Mouse (Mus musculus): ENCODE measurements around the gene Hscb.
"Not testable (repeated sequence)": the region's sequence is repeated elsewhere in the genome, so short reads cannot be mapped to it uniquely, and the experiment has no call there.

Gene Hscb

GRCm38 (mm10) chr5:110839678-110840365, at the start of gene Hscb, which contains the start of gene Chek2:
Gene Hscb (minus strand): TSS chr5:110839777.
Gene Chek2 (plus strand): TSS chr5:110839979.
- peak; percentile 98 for DNase-seq

DNA sequence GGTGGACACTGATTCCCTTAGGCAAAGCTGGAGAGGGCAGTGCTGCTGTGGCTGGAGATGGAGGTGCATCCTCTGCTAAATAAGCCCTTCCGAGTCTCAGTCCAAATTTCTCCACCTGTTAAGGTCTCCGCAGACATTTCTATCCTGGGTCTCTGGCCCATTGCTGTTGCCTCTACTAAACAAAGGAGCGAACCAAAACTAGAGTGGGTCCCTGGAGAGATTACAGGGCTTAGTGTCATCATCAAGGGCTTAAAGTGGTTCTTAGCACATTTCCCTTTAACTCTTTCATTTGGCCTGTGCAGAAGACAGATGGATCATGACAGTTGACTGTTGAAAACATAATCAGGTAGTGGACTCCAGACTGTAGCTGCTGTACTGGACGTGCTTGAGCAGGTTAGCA, 49.0 kb upstream of the Hscb start:
- DNase-seq, result no peak

- DNase-seq, result peak; percentile 88
Observed at GRCm38 (mm10) chr5:110879584-110880374, 40.2 kb upstream of the Hscb start, which contains the start of gene Ttc28. Gene Ttc28 (plus strand): TSS chr5:110879803.

DNA sequence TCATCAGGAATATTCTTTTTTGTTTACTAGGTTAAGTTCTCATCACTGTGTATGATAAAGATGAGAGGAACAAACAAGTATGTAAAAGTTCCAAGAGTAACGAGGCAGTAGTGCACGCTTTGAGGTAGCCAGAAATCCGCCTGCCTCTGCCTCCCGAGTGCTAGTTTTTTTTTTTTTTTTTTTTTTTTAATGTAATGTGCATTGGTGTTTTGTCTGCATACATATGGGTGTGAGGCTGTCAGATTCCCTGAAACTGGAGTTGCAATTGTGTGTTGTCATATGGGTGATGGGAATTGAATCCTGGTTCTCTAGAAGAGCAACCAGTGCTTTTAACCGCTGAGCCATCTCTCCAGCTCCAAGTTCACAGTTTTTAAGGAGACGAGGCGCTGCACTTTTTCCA, 39.5 kb upstream of the Hscb start:
- no peak for DNase-seq

- DNase-seq, result not testable (repeated sequence)
Observed at GRCm38 (mm10) chr5:110878526-110878925, 38.9 kb upstream of the Hscb start.

DNA sequence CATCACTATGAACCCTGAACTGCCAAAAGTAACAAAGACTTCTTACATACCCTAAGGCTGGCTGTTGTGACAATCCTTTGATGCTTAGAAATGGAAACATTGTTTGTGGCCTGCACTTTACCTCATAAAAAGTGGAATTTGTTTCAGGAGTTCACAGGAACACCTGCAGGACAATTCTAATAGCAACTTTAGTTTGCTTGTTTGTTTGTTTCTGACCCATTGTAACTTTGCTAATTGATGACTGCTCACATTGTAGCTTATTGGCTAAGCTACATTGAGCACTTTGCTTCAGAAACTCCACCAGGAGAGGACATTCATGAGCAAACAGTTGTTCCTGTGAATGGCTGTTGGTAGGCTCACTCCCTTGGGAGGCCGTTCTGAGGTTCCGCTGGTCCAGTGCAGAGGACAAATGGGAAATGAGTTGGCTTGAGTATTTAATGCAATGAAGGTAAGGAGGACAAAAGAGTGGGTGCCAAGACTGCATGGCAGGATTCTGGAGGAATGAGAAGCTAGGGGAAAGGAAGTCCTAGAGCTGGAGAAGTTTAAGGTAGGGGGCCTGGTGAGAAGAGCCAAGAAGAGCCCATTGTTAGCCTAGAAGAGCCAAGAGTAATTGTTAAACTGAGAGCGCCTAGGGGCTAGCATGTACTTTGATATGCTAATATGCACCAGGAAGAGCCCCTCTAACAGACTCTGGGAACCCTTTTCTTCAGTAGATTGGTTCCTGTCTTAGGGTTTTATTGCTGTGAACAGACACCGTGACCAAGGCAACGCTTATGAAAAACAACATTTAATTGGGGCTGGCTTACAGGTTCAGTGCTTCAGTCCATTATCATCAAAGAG, 38.3 kb upstream of the Hscb start:
- no peak for DNase-seq

GRCm38 (mm10) chr5:110875286-110875685, 35.7 kb upstream of the Hscb start:
- no peak for DNase-seq

- DNase-seq, result no peak
Observed at GRCm38 (mm10) chr5:110874711-110875110, 35.1 kb upstream of the Hscb start.

DNA sequence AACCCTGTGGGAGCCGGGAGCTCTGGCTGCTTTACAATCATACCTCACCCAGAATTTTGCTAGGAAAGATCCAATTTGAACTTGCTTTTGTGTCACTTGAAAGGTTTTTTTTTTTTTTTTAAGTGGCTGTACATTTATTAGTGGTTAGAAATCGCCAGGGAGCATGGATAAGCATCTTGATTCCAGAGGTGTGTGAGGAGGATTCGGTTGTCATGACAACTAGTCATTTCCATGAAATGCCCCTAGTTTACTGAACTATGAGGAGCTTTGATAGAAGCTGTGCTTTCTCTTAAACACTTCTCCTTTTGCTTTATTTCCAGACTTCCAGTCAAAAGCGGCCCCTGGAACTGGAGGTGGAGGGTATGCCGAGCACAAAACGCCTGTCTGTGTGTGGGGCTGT, 33.6 kb upstream of the Hscb start:
- DNase-seq, result no peak

DNA sequence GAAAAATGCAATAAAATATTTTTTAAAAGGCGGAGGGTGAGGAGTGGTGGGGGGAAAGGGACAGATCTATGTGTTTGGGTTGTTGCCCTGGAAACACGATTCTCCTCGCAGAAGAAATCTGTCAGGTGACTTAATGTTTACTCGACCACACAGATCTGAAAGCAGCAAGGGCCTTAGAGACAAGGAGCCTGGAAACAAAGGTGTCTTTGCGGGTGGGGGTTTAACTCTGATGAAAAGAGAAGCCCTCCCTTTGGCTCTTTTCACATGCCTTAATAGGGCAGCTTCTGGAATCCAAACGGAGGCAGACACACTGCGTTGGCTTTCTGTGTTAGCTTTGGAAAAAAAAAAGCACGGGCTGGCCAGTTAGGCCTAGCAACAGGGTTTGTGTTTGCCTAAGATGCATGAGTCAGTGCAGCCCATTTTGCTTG, 29.7 kb upstream of the Hscb start:
- DNase-seq, result no peak

- DNase-seq, result no peak
Observed at GRCm38 (mm10) chr5:110868460-110868859, 28.9 kb upstream of the Hscb start.

- no peak for DNase-seq
Observed at GRCm38 (mm10) chr5:110860445-110860844, 20.9 kb upstream of the Hscb start.

- DNase-seq, result peak; percentile 77
Observed at GRCm38 (mm10) chr5:110859013-110859650, 19.6 kb upstream of the Hscb start.

DNA sequence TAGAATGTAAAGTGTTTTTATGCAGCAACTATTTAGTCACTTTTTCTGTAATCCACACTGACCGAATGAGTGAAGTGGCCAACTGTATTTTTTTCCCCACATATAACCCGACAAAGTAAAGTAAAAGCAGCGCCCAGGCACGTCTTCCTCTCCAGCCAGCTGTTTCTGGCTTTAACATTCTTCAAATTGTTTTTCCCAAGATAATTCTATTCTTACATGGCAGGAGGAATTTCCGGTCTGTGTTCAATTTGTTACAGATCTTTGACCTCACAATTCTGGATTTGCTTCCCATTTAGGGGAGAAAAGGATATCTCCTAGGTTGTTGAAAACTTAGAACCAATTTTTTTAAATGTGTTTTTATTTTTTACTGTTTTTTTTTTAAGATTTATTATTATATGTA, 17.5 kb upstream of the Hscb start:
- no peak for DNase-seq

- no peak for DNase-seq
Observed at GRCm38 (mm10) chr5:110852990-110853389, 13.4 kb upstream of the Hscb start.

- DNase-seq, result no peak
Observed at GRCm38 (mm10) chr5:110841046-110841862, 1.7 kb upstream of the Hscb start.

DNA sequence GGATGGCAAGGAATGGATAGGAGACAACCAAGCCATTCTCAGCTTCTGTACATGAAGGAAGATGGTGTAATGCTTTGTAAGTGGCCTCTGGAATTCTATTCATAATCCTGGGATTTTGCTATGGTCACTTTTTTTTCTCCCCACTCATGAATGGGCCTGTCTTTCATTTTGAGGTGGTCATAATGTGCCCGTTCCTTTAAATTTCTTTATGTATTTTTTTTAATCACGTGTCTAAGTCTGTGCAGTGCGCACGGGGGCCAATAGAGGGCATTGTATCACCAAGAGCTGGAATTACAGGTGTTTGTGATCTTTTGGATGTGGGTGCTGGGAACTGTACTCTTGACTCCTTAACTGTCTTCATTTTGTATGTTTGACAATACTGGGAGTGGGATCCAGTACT, 888 bp upstream of the Hscb start:
- DNase-seq, result peak; percentile 56

- no peak for DNase-seq
Observed at GRCm38 (mm10) chr5:110839038-110839677, 419 bp downstream of the Hscb start.

GRCm38 (mm10) chr5:110838016-110838415, 1.6 kb downstream of the Hscb start:
- DNase-seq, result not testable (repeated sequence)

DNA sequence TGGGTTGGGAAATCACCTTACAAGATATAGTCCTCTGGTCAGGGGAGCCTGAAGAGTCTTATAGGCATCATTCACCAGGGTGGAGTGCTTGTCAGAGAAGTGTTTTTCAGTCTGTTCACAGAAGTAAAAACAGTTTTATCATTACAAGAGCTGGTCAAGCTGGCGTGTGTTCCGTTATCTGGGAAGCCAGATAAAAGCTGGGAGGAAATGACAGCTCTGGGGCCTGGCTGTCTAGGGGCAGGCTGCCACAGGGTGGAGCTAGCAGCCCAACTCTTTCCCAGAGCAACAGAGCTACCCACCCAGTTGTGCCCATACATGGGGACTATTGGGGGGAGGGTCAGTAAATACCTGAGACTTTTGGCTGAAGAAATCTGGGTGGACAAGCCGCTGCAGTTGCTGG, 3.6 kb downstream of the Hscb start:
- peak; percentile 50 for DNase-seq

GRCm38 (mm10) chr5:110831036-110831720, 8.4 kb downstream of the Hscb start:
- no peak for DNase-seq

All from kidney, adult 18-20 months (tissue).